Mouse (Mus musculus): Measurements from ENCODE around the gene Pga5. TPM values are rescaled to one million over a fixed set of nuclear protein-coding genes. Genes with fewer than 3 reads are reported as not detected.

Pga5 gene
- not detected for polyA plus RNA-seq (2017; shearing (Covaris generic))

GRCm38 (mm10) chr19:10677915-10678771, at the start of gene Pga5:
Gene Pga5 (minus strand): TSS chr19:10678071.

GRCm38 (mm10) chr19:10688537-10689352, 10.9 kb upstream of the Pga5 start, which contains the start of gene Vps37c:
Gene Vps37c (plus strand): TSS chr19:10688735.

GRCm38 (mm10) chr19:10634106-10634871, 43.6 kb downstream of the Pga5 start, which contains the start of gene Vwce:
Gene Vwce (plus strand): TSS chr19:10634213.

Other genes with a start within 250 kb of the Pga5 start
- not detected for gene Lrrc10b, start 220.6 kb downstream of the Pga5 start, polyA plus RNA-seq (2017; shearing (Covaris generic))
- gene Ppp1r32, start 195.1 kb downstream of the Pga5 start, polyA plus RNA-seq (2017; shearing (Covaris generic)) = under 1 TPM in 1 of 2 experiments, not detected in 1; 0.17 TPM
- gene Cpsf7, start 152.8 kb downstream of the Pga5 start, polyA plus RNA-seq (2017; shearing (Covaris generic)) = 10 to 100 TPM; 29.3 to 29.9 TPM
- gene Sdhaf2, start 151.9 kb downstream of the Pga5 start, polyA plus RNA-seq (2017; shearing (Covaris generic)) = 10 to 100 TPM; 81.5 to 85.0 TPM
- 1 to 10 TPM; 6.3 to 8.8 TPM for gene Tmem216, start 121.8 kb downstream of the Pga5 start, polyA plus RNA-seq (2017; shearing (Covaris generic))
- gene Cyb561a3, start 100.9 kb downstream of the Pga5 start, polyA plus RNA-seq (2017; shearing (Covaris generic)) = 10 to 100 TPM; 27.3 to 45.9 TPM
- gene Tmem138, start 100.7 kb downstream of the Pga5 start, polyA plus RNA-seq (2017; shearing (Covaris generic)) = 10 to 100 TPM; 13.4 to 17.6 TPM
- gene Ddb1, start 72.7 kb downstream of the Pga5 start, polyA plus RNA-seq (2017; shearing (Covaris generic)) = 100 to 1,000 TPM; 120 to 148 TPM
- 10 to 100 TPM in 1 of 2 experiments, 1 to 10 TPM in 1; 8.9 to 11.9 TPM for gene Tkfc, start 72.4 kb downstream of the Pga5 start, polyA plus RNA-seq (2017; shearing (Covaris generic))
- under 1 TPM in 1 of 2 experiments, not detected in 1; 0.38 TPM for gene Vwce, start 43.9 kb downstream of the Pga5 start, polyA plus RNA-seq (2017; shearing (Covaris generic))
- gene Vps37c, start 10.7 kb upstream of the Pga5 start, polyA plus RNA-seq (2017; shearing (Covaris generic)) = 10 to 100 TPM; 19.3 to 24.5 TPM
- gene Cd5, start 60.9 kb upstream of the Pga5 start, polyA plus RNA-seq (2017; shearing (Covaris generic)) = 100 to 1,000 TPM; 458 to 705 TPM
- 100 to 1,000 TPM; 369 to 700 TPM for gene Cd6, start 152.0 kb upstream of the Pga5 start, polyA plus RNA-seq (2017; shearing (Covaris generic))
- gene Slc15a3, start 161.7 kb upstream of the Pga5 start, polyA plus RNA-seq (2017; shearing (Covaris generic)) = 1 to 10 TPM; 1.7 to 4.7 TPM
- 1 to 10 TPM in 1 of 2 experiments, under 1 TPM in 1; 0.15 to 1.2 TPM for gene Tmem132a, start 191.9 kb upstream of the Pga5 start, polyA plus RNA-seq (2017; shearing (Covaris generic))
- gene Tmem109, start 203.9 kb upstream of the Pga5 start, polyA plus RNA-seq (2017; shearing (Covaris generic)) = 10 to 100 TPM; 34.1 to 48.5 TPM
- 100 to 1,000 TPM in 1 of 2 experiments, 10 to 100 TPM in 1; 88.2 to 107 TPM for gene Prpf19, start 217.2 kb upstream of the Pga5 start, polyA plus RNA-seq (2017; shearing (Covaris generic))
- gene Zp1, start 242.6 kb upstream of the Pga5 start, polyA plus RNA-seq (2017; shearing (Covaris generic)) = not detected